Mouse (Mus musculus): ENCODE results near the gene Ankrd53. TPM values are rescaled to one million over a fixed set of nuclear protein-coding genes. Genes with fewer than 3 reads are reported as not detected.

Gene Ankrd53
- not detected for polyA plus RNA-seq (2014; fragmentation: Illumina TruSeq; extraction: RNeasy Lipid Tissue Mini Kit (QIAGEN cat#74804); ENCODE audit: low read depth, low replicate concordance)

DNA sequence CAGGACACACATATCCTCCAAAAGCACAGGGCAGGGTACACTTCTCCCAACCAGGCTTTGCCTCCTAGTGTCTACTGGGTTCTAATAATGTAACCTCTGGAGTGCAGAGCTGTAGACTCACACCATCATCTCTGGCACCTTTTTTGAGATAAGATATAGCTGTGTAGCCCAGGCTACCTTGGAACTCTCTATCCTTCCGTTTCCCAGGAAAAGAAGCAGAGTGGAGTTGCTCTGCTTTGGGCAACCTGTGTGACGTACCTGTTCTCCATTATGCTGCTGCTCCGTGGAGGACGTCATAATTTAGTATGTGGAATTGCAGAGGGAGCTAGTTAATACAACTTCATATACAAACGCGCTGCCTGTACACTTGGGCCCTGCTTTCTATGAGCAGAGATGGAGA is at the start of gene Ankrd53:
Ankrd53 (plus strand) TSS at position 301 of the 400 bp plus-strand sequence.

DNA sequence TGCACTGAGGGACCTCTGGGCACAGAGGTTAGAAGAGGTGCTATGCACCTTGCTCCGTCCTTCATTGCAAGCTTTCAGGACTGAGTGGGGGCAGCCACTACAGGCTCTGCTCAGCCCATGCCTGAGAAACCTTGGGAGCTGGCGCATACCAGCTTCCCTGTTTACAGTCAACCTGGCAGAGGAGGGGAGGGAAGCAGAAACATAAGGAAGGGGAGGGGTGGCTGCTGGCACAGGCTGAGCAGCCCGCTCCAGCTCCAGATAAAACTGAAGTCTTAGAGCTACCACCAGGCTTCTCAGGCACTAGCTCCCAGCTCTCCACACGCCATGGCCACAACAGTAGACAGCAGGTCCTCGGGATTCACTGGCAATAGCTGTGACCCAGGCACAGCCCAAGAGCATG is 19.7 kb upstream of the Ankrd53 start, which contains the start of gene Atp6v1b1:
Atp6v1b1 (plus strand) TSS at position 230 of the 400 bp plus-strand sequence.

GRCm38 (mm10) chr6:83775638-83776293 is 13.3 kb downstream of the Ankrd53 start, which contains the start of gene Tex261:
Tex261 (minus strand) TSS chr6:83775813.

DNA sequence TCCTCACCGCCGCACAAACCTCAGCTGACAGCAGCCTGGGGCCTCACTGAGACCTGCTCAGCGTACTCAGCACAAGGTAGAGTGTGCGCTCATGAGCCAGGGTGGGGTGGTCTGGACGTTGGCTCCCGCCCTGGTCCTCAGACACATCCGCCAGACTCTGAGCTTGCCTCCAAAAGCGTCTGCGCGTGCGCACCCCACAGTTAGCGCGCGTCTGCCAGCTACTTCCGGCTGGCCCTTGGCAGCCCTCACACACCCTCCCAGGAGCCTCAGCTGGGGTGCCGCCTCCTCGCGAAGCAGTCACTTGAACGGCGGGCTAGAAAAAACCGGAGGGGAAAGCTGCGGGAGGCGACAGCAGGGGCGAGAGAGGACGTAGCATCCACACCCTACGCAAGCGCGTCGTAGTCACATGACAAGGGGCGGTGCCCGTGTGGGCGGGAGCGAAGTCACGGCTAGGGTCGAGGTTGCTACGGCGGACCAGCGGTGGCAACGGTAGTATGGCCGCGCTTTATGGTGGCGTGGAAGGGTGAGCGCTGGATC is 32.4 kb downstream of the Ankrd53 start, which contains the start of gene Nagk:
Nagk (plus strand) TSS at position 223 of the 537 bp plus-strand sequence.

Other genes starting within 250 kb of the Ankrd53 start
- gene Actg2, start 226.4 kb upstream of the Ankrd53 start, polyA plus RNA-seq (2014; fragmentation: Illumina TruSeq; extraction: RNeasy Lipid Tissue Mini Kit (QIAGEN cat#74804); ENCODE audit: low read depth, low replicate concordance), result 3.7 TPM
- gene Stambp, start 189.9 kb upstream of the Ankrd53 start, polyA plus RNA-seq (2014; fragmentation: Illumina TruSeq; extraction: RNeasy Lipid Tissue Mini Kit (QIAGEN cat#74804); ENCODE audit: low read depth, low replicate concordance), result 13.7 TPM
- 0.63 TPM for gene Clec4f, start 106.5 kb upstream of the Ankrd53 start, polyA plus RNA-seq (2014; fragmentation: Illumina TruSeq; extraction: RNeasy Lipid Tissue Mini Kit (QIAGEN cat#74804); ENCODE audit: low read depth, low replicate concordance)
- 3.2 TPM for gene Cd207, start 84.8 kb upstream of the Ankrd53 start, polyA plus RNA-seq (2014; fragmentation: Illumina TruSeq; extraction: RNeasy Lipid Tissue Mini Kit (QIAGEN cat#74804); ENCODE audit: low read depth, low replicate concordance)
- gene Vax2, start 51.4 kb upstream of the Ankrd53 start, polyA plus RNA-seq (2014; fragmentation: Illumina TruSeq; extraction: RNeasy Lipid Tissue Mini Kit (QIAGEN cat#74804); ENCODE audit: low read depth, low replicate concordance), result not detected
- not detected for gene Atp6v1b1, start 19.7 kb upstream of the Ankrd53 start, polyA plus RNA-seq (2014; fragmentation: Illumina TruSeq; extraction: RNeasy Lipid Tissue Mini Kit (QIAGEN cat#74804); ENCODE audit: low read depth, low replicate concordance)
- gene Tex261, start 13.2 kb downstream of the Ankrd53 start, polyA plus RNA-seq (2014; fragmentation: Illumina TruSeq; extraction: RNeasy Lipid Tissue Mini Kit (QIAGEN cat#74804); ENCODE audit: low read depth, low replicate concordance), result 74.9 TPM
- 27.0 TPM for gene Nagk, start 32.3 kb downstream of the Ankrd53 start, polyA plus RNA-seq (2014; fragmentation: Illumina TruSeq; extraction: RNeasy Lipid Tissue Mini Kit (QIAGEN cat#74804); ENCODE audit: low read depth, low replicate concordance)
- gene Paip2b, start 69.1 kb downstream of the Ankrd53 start, polyA plus RNA-seq (2014; fragmentation: Illumina TruSeq; extraction: RNeasy Lipid Tissue Mini Kit (QIAGEN cat#74804); ENCODE audit: low read depth, low replicate concordance), result 37.2 TPM
- 42.6 TPM for gene Zfp638, start 104.5 kb downstream of the Ankrd53 start, polyA plus RNA-seq (2014; fragmentation: Illumina TruSeq; extraction: RNeasy Lipid Tissue Mini Kit (QIAGEN cat#74804); ENCODE audit: low read depth, low replicate concordance)
- gene Dysf, start 245.9 kb downstream of the Ankrd53 start, polyA plus RNA-seq (2014; fragmentation: Illumina TruSeq; extraction: RNeasy Lipid Tissue Mini Kit (QIAGEN cat#74804); ENCODE audit: low read depth, low replicate concordance), result 49.7 TPM

Measured in heart, adult 10 weeks (tissue).